Mouse (Mus musculus) neural tube, embryonic 11.5 days (tissue): ENCODE measurements around the gene Scamp2. TPM values are rescaled to one million over a fixed set of nuclear protein-coding genes. Genes with fewer than 3 reads are reported as not detected.

Experiments
- ATAC-seq: fragments of 200-750 bp; cut with Nextera tagmentation; 2 replicates; pipeline ENCODE4 v1.8.0; 2017; ENCODE audit warnings: moderate number of reproducible peaks, mild to moderate bottlenecking, moderate TSS enrichment, moderate library complexity; ENCODE audit not compliant: insufficient read depth, low FRiP score, low TSS enrichment
- DNase-seq: peaks from one replicate; pipeline ENCODE4 v3.0.0-alpha.2; 2015; ENCODE audit warnings: low spot score
- H3K27ac ChIP-seq: fragments of 300-500 bp; sonication (generic); 2 replicates; pipeline ENCODE4 v1.5.1; 2014; ENCODE audit warnings: low read depth, mild to moderate bottlenecking, low read length
- H3K27me3 ChIP-seq: fragments of 300-500 bp; sonication (generic); 2 replicates; pipeline ENCODE4 v1.6.1; 2014; ENCODE audit warnings: mild to moderate bottlenecking, low read length, mixed read lengths; ENCODE audit not compliant: control insufficient read depth, insufficient read depth
- H3K36me3 ChIP-seq: fragments of 300-500 bp; sonication (generic); 2 replicates; pipeline ENCODE4 v1.6.1; 2014; ENCODE audit warnings: mild to moderate bottlenecking, low read length, moderate library complexity, mixed read lengths; ENCODE audit not compliant: control insufficient read depth, insufficient read depth
- H3K4me1 ChIP-seq: fragments of 300-500 bp; sonication (generic); 2 replicates; pipeline ENCODE4 v1.6.1; 2014; ENCODE audit warnings: low read length, mixed read lengths; ENCODE audit not compliant: control insufficient read depth, insufficient read depth
- H3K4me2 ChIP-seq: fragments of 300-500 bp; sonication (generic); 2 replicates; pipeline ENCODE4 v1.6.1; 2014; ENCODE audit warnings: low read depth, mild to moderate bottlenecking, moderate library complexity
- H3K4me3 ChIP-seq: fragments of 300-500 bp; sonication (generic); 2 replicates; pipeline ENCODE4 v1.5.1; 2014; ENCODE audit warnings: low read depth, low read length
- H3K9ac ChIP-seq: fragments of 300-500 bp; sonication (generic); 2 replicates; pipeline ENCODE4 v1.6.1; 2014; ENCODE audit warnings: mild to moderate bottlenecking, low read length
- H3K9me3 ChIP-seq: fragments of 300-500 bp; sonication (generic); 2 replicates; pipeline ENCODE4 v1.6.1; 2016; ENCODE audit warnings: low read length; ENCODE audit not compliant: control insufficient read depth
- WGBS: fragments of 180-500 bp; shearing (Covaris S2); extraction: QIAGEN DNeasy Blood & Tissue Kit; methylation state at CpG from one replicate; pipeline ENCODE4 v1.1.7; 2014; 5-methylcytosine and 5-hydroxymethylcytosine counted together
- polyA plus RNA-seq: library from polyadenylated mRNA; unstranded; fragments of >200 nt; fragmentation: Nextera tagmentation; extraction: Ambion mirVana; gene quantifications from 2 replicates; pipeline ENCODE4 v1.2.1, GENCODE M21; 2014

Scamp2 gene
- polyA plus RNA-seq, 1 experiment from 2014 or later: 59.6 TPM

- H3K9me3 ChIP-seq: no peaks in the 10 kb centered on the region
- ATAC-seq (no peak), DNase-seq (no peak)
- H3K9ac ChIP-seq: no peak overlapping the region
- no peaks in the 10 kb centered on the region for H3K4me1 ChIP-seq
- H3K27ac ChIP-seq: no peak overlapping the region
- no peak overlapping the region for H3K4me3 ChIP-seq
- no peak overlapping the region for H3K4me2 ChIP-seq
- H3K36me3 ChIP-seq: peaks cover 6% of the 10 kb centered on the region
- H3K27me3 ChIP-seq: no peaks in the 10 kb centered on the region
Observed at GRCm38 (mm10) chr9:57574397-57574796, 13.7 kb downstream of the Scamp2 start.

GRCm38 (mm10) chr9:57575577-57575976, 14.8 kb downstream of the Scamp2 start:
- WGBS: 89% methylated on average over 3 of the region's 3 CpGs
- Histone ChIP-seq H3K9me3 (no peaks in the 10 kb centered on the region), H3K36me3 (peaks cover 3% of the 10 kb centered on the region; the same call in 1 of the 2 replicates), H3K27me3 (no peaks in the 10 kb centered on the region), H3K9ac (no peak overlapping the region), H3K4me1 (no peaks in the 10 kb centered on the region), H3K27ac (no peak overlapping the region), H3K4me2 (no peak overlapping the region), H3K4me3 (no peak overlapping the region)
- ATAC-seq (no peak), DNase-seq (no peak)

GRCm38 (mm10) chr9:57577144-57577849, 16.6 kb downstream of the Scamp2 start:
- no peak overlapping the region for H3K9ac ChIP-seq
- ATAC-seq (no peak), DNase-seq (no peak)
- no peak overlapping the region for H3K4me2 ChIP-seq
- H3K36me3 ChIP-seq: peaks cover 6% of the 10 kb centered on the region
- no peak overlapping the region for H3K27ac ChIP-seq
- H3K9me3 ChIP-seq: no peaks in the 10 kb centered on the region
- no peaks in the 10 kb centered on the region for H3K4me1 ChIP-seq
- WGBS: 85% methylated on average over 6 of the region's 6 CpGs
- H3K27me3 ChIP-seq: no peaks in the 10 kb centered on the region
- no peak overlapping the region for H3K4me3 ChIP-seq

- H3K4me3 ChIP-seq: no peak overlapping the region
- DNase-seq: no peak
Observed at GRCm38 (mm10) chr9:57584991-57585390, 24.2 kb downstream of the Scamp2 start.

GRCm38 (mm10) chr9:57589224-57590126, 28.7 kb downstream of the Scamp2 start, which contains the start of gene Ulk3:
TSS of gene Ulk3 (plus strand) at chr9:57589452.
- peak; percentile 79 for DNase-seq
- WGBS: under 1% methylated on average over 58 of the region's 58 CpGs
- no peaks in the 10 kb centered on the region for H3K27me3 ChIP-seq
- H3K4me2 ChIP-seq: peak within 1 kb of the TSS; percentile 94
- H3K9me3 ChIP-seq: no peaks in the 10 kb centered on the region
- H3K4me1 ChIP-seq: peaks cover 13% of the 10 kb centered on the region
- peak within 1 kb of the TSS; percentile 63 for H3K4me3 ChIP-seq
- ATAC-seq: peak; percentile 87
- H3K27ac ChIP-seq: peak within 1 kb of the TSS; percentile 49; the same call in 1 of the 2 replicates
- H3K36me3 ChIP-seq: peaks cover 2% of the 10 kb centered on the region
- H3K9ac ChIP-seq: peak within 1 kb of the TSS; percentile 60

More at GRCm38 (mm10) chr9:57584991-57585390, 24.2 kb downstream of the Scamp2 start:
- Histone ChIP-seq H3K4me1 (peaks cover 6% of the 10 kb centered on the region; the same call in 1 of the 2 replicates), H3K36me3 (peaks cover 5% of the 10 kb centered on the region), H3K4me2 (no peak overlapping the region), H3K27ac (no peak overlapping the region), H3K9ac (no peak overlapping the region), H3K9me3 (no peaks in the 10 kb centered on the region), H3K27me3 (no peaks in the 10 kb centered on the region)
- 92% methylated on average over 3 of the region's 3 CpGs for WGBS
- no peak for ATAC-seq

GRCm38 (mm10) chr9:57590726-57591125, 30.0 kb downstream of the Scamp2 start:
- 35% methylated on average over 5 of the region's 5 CpGs for WGBS
- ATAC-seq (no peak), DNase-seq (no peak)
- H3K36me3 ChIP-seq: peaks cover 2% of the 10 kb centered on the region
- H3K9ac ChIP-seq: no peak overlapping the region
- H3K4me2 ChIP-seq: no peak overlapping the region
- H3K27me3 ChIP-seq: no peaks in the 10 kb centered on the region
- no peak overlapping the region for H3K27ac ChIP-seq
- H3K9me3 ChIP-seq: no peaks in the 10 kb centered on the region
- H3K4me1 ChIP-seq: peaks cover 13% of the 10 kb centered on the region
- no peak overlapping the region for H3K4me3 ChIP-seq

- Histone ChIP-seq H3K27me3 (no peaks in the 10 kb centered on the region), H3K27ac (no peak overlapping the region), H3K9ac (no peak overlapping the region), H3K4me1 (peaks cover 20% of the 10 kb centered on the region), H3K36me3 (peaks cover 2% of the 10 kb centered on the region), H3K4me3 (no peak overlapping the region), H3K9me3 (no peaks in the 10 kb centered on the region), H3K4me2 (no peak overlapping the region)
- ATAC-seq (no peak), DNase-seq (no peak)
- 52% methylated on average over 12 of the region's 12 CpGs for WGBS
Observed at GRCm38 (mm10) chr9:57593454-57594173, 32.9 kb downstream of the Scamp2 start.

GRCm38 (mm10) chr9:57594174-57594509, 33.4 kb downstream of the Scamp2 start:
- 81% methylated on average over 9 of the region's 9 CpGs for WGBS
- H3K9me3 ChIP-seq: no peaks in the 10 kb centered on the region
- no peak for DNase-seq

More at GRCm38 (mm10) chr9:57594174-57594509, 33.4 kb downstream of the Scamp2 start:
- no peak overlapping the region for H3K4me3 ChIP-seq
- H3K27me3 ChIP-seq: no peaks in the 10 kb centered on the region
- H3K4me1 ChIP-seq: peaks cover 16% of the 10 kb centered on the region
- H3K9ac ChIP-seq: no peak overlapping the region
- ATAC-seq: no peak
- H3K4me2 ChIP-seq: no peak overlapping the region
- H3K36me3 ChIP-seq: peaks cover 2% of the 10 kb centered on the region
- no peak overlapping the region for H3K27ac ChIP-seq
